Comparison of ENCODE assay signal across 8 mouse cellular contexts in the genomic region with DNA sequence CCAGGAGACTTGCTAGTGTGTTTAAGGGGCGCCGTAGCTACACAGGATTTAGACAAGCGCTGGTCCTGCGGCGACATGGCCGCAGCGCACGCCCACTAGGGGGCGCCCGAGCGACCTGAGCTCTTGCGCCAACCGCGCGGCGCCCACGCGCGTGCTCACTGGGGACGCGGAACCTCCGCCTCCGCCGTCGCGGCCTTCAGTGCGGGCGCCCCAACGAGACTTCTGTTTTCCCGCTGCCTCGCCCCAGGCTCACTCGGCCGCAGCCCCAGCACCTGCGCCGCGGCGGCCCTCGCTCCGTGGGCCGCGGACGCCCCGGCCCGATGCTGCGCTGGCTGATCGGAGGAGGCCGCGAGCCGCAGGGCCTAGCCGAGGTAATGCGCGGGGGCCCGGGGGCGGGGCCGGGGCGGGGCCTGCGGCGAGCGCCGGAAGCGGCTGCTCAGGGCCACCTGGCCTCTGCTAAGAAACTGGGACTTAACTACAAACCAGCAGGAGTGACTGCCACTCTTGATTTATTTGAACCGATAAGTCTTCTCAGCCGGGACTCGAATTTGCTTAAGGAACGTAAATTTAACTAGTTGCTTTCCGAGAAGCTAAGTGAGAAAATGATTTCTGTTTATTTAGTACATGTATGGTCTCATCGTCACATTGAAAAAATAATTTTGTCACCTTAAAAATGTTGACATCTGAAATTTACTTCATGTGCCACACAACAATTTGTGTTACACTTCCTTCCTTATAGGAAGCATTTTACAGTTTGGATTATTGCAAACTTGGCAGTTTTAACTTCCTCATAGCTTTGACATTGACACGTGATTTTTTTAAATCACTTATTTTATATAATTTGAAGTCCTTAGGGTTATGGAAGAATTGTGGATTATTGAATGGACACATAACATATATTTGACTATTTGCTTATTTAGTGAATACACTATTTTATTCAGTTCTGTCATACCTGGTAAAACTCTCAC. TPM values are rescaled to one million over a fixed set of nuclear protein-coding genes. Genes with fewer than 3 reads are reported as not detected.
DNase-seq lines count a peak whose midpoint lies in the region; ATAC-seq lines count a peak whose summit lies in the region.

Gene Wdr41, plus strand, starts transcription at position 126 of the 968 bp plus-strand sequence.

- H3K36me3 ChIP-seq in hindbrain, embryonic 12.5 days: peaks cover 4% of the 10 kb centered on the region; the same call in 1 of the 2 replicates

- H3K9me3 ChIP-seq in hindbrain, embryonic 12.5 days (replicated peaks): no peaks in the 10 kb centered on the region

- peak within 1 kb of the TSS; percentile 95 for H3K9ac ChIP-seq in hindbrain, embryonic 12.5 days

- peak; percentile 98 for ATAC-seq in hindbrain, embryonic 12.5 days (ENCODE audit: low FRiP score)

- H3K4me2 ChIP-seq in hindbrain, embryonic 12.5 days (replicated peaks): peak within 1 kb of the TSS; percentile 50

- H3K27me3 ChIP-seq in hindbrain, embryonic 12.5 days: no peaks in the 10 kb centered on the region

- peak within 1 kb of the TSS; percentile 83 for H3K4me3 ChIP-seq in hindbrain, embryonic 12.5 days

- 4% methylated on average over 67 of the region's 68 CpGs for WGBS in hindbrain, embryonic 12.5 days

- DNase-seq in NIH3T3 (ENCODE audit: low read depth): peak; percentile 97
- peak; percentile 96 for DNase-seq in cerebellum, postnatal 10 days
- peak; percentile 80 to 87 for DNase-seq in frontal cortex, postnatal 10 days (ENCODE audit: low spot score in 2 of 2)
- DNase-seq in layer of hippocampus, postnatal 14 days (ENCODE audit: low spot score in 2 of 2): peak; percentile 90 to 91
- DNase-seq in lung, postnatal 14 days: peak; percentile 94
- peak; percentile 86 for DNase-seq in retina, adult 2 months (ENCODE audit: low read depth, low spot score)
- DNase-seq in thymus, postnatal 36 days: peak; percentile 90

- peak within 1 kb of the TSS; percentile 97 for H3K27ac ChIP-seq in hindbrain, embryonic 12.5 days

- peaks cover 11% of the 10 kb centered on the region; the same call in 1 of the 2 replicates for H3K4me1 ChIP-seq in hindbrain, embryonic 12.5 days

RNA-seq across cellular contexts. Expression of gene Wdr41, which starts in this region (rescaled TPM):
- 25.7 and 25.9 TPM in 2 replicates for polyA plus RNA-seq in hindbrain, embryonic 12.5 days (2016; fragmentation: Nextera tagmentation; extraction: Ambion mirVana)
- total RNA-seq in layer of hippocampus, postnatal 14 days (2021): 10 to 100 TPM; 22.5 to 23.7 TPM

Comparison
In these comparisons a context has a peak if more than half of its experiments do, and no peak if none do; other contexts are left out.
1. Peak in every context shown above with its lines: DNase-seq, ATAC-seq, H3K4me3 ChIP-seq and H3K27ac ChIP-seq.